Mouse (Mus musculus) liver, adult 2 months (tissue): ENCODE measurements around the gene Ptgr2.
"Not testable (repeated sequence)": the region's sequence is repeated elsewhere in the genome, so short reads cannot be mapped to it uniquely, and the experiment has no call there.

Source experiments
- CTCF ChIP-seq: fragments of 200-500 bp; IDR thresholded peaks from 2 replicates; pipeline ENCODE4 v1.5.1; 2011; ENCODE audit warnings: low read depth, low read length, control low read depth
- POLR2A ChIP-seq: fragments of 200-500 bp; IDR thresholded peaks from 2 replicates; pipeline ENCODE4 v1.6.1; 2011; ENCODE audit warnings: low read length, control low read depth; ENCODE audit not compliant: insufficient read depth; ENCODE audit errors: extremely low read depth

- TF ChIP-seq CTCF, POLR2A: not testable (repeated sequence)
These were observed 48.0 kb upstream of the Ptgr2 start for GRCm38 (mm10) chr12:84237036-84237435.
